Mouse (Mus musculus): ENCODE data around the gene AL732309.1.
A peak's percentile ranks its signal among the peaks of the same experiment; 100 is the strongest.
"Not testable (repeated sequence)": the region's sequence is repeated elsewhere in the genome, so short reads cannot be mapped to it uniquely, and the experiment has no call there.

Gene AL732309.1

DNA sequence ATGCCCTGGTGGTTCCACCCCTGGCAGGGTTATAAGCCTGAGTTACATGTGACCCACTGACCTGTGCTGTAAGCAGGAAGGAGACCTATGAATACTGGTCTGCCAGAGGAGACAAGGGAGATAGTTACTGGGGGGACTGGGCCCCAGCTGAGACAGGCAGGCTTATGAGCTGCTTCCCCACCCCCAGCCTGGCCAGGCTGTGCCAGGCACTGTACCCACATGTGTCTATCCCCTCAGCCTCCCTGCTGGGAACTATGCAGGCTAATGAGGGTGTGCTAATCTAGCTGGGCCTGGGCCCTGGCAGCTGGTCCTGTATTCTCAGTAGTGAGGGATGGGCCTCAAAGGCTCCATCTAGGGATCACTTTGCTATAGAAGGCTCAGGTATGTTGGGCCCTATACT, 20.6 kb upstream of the AL732309.1 start:
- peak; percentile 75 to 76 for DNase-seq

DNA sequence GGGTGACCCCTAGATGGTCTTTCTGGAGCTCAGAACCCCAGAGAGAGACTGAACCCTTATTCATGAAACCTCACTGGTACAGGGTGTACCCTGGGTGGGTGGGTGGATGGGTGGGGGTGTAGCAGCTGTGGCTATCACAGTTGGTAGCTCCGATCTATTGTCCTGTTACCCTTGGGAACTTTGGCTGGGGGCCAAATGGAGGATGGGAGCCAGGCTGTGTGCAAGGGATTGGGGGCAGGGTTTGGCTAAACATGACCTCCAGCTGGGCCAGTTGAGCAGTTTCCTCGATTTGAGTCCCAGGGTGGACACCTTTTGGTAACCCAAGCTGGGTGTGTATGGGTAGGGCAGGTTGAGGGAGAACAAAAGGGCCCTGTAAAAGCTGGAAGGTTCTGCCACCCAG, 20.1 kb upstream of the AL732309.1 start:
- DNase-seq, result peak; percentile 90 to 93

- DNase-seq, result peak; percentile 98 to 99
Observed at GRCm38 (mm10) chr2:25265897-25266656, 19.4 kb upstream of the AL732309.1 start.

GRCm38 (mm10) chr2:25264851-25265250, 18.2 kb upstream of the AL732309.1 start:
- peak; percentile 95 to 96 for DNase-seq

- peak in 1 of 2 experiments; percentile 46 for DNase-seq
Observed at GRCm38 (mm10) chr2:25264286-25264660, 17.6 kb upstream of the AL732309.1 start.

- DNase-seq, result peak; percentile 69 to 70
Observed at GRCm38 (mm10) chr2:25263623-25264285, 17.1 kb upstream of the AL732309.1 start.

DNA sequence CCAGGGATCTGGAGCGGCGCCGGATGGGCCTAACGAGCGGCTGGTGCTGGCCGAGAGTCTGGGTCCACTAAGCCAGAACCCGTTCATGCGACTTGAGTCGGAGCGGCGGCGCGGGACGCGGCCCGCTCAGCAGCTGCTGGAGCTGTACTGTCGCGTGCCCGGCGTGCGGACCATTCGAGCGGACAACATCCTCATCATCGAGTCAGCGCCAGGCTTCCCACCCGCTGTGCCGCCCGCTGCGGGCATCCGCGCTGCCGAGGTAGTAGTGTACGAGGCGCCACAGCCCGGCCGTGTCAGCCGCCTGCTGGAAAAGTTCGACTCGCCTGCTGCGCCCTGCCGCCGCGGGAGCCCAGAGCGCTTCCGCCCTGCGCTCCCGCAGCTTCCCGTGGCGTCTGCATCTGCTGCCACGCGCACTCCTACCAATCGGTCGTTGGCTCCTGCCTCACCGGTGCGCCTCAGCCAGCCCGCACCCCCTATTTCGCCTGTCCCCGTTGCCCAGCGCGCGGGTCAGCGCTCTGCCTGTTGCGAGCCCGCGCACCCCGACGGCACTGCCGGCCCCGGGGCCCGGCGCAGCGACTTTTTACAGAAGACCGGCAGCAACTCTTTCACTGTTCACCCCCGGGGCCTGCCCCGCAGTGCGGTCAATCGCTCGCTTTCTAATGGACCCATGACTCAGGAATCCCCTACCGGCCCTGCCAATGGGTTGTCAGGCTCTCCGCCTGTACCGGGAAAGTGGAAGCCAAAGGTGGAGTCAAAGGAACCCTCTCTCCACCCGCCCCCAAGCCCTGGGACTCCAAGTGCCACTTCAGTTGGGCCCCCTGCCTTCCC, 16.3 kb upstream of the AL732309.1 start:
- DNase-seq, result peak; percentile 88 to 90

- peak; percentile 98 for DNase-seq
Observed at GRCm38 (mm10) chr2:25262291-25262767, 15.7 kb upstream of the AL732309.1 start, which contains the start of gene Tprn. Tprn (plus strand) TSS chr2:25262618.

DNA sequence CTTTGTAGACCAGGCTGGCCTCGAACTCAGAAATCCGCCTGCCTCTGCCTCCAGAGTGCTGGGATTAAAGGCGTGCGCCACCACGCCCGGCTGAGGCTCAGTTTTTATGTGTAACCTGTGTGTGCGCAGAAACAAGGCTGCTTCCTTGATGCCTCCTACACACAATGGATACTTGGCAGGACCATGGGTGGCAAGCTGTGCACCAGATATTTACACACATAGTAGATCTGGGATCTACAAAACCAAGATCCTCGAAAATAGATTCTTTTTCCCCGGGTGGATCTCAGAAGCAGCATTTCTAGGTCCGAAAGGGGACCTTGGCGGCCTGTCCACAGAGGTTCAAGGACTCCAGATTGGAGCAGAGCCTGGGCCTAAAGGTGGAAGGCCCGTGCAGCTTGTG, 15.2 kb upstream of the AL732309.1 start:
- DNase-seq, result no peak

DNA sequence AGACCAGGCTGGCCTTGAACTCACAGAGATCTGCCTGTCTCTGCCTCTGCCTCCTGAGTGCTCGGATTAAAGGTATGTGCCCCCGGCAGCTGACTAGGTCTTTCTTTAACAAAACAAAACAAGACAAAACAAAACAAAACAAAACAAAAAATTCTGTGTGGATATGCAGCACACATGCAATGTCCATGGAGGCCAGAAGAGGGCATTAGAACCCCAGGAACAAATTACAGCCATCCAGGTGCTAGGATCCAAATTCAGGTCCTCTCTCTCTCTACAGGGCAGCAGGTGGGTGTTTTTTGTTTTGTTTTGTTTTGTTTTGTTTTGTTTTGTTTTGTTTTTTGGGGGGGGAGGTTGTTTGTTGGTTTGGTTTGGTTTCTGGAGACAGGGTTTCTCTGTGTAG, 12.2 kb upstream of the AL732309.1 start:
- peak in 1 of 2 experiments; percentile 51 for DNase-seq

DNA sequence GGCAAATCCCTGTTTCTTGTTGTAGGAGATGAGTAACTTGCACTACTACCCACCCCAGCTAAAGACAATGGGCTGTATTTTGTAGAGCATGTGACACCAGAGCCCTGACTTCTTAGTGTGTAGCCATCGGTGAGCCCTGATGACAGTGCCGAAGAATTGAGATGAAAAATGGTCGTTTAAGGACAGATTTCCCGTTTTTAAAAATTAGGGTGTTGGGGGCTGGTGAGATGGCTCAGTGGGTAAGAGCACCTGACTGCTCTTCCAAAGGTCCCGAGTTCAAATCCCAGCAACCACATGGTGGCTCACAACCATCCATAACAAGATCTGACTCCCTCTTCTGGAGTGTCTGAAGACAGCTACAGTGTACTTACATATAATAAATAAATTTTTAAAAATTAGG, 10.6 kb upstream of the AL732309.1 start:
- DNase-seq, result not testable (repeated sequence)

- DNase-seq, result peak; percentile 76 to 82
Observed at GRCm38 (mm10) chr2:25256443-25257109, 9.9 kb upstream of the AL732309.1 start.

DNA sequence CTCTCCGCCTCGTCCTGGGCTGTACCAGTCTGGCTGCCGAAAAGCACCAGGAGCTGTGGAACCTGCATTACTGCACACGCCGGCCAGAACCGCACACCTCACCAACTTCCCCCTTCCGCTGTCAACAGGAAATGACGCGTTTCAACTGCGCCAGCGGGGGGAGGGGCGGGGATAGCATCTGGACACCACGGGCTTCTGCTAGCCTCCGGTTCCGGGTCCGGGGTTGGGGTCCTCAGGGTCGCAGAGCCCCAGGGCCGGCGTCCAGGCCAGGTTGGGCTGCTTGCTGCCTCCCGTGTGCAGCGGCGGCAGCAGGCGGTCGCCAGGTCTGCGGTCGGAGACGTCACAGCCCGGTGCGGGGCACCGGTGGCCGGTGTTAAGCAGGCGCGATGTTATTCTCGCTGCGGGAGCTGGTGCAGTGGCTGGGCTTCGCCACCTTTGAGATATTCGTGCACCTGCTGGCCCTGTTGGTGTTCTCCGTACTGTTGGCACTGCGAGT, 8.7 kb upstream of the AL732309.1 start, which contains the start of gene Tmem203:
Gene Tmem203, plus strand, starts transcription at position 156 of the 496 bp plus-strand sequence.
- DNase-seq, result peak; percentile 91 to 94

- peak in 1 of 2 experiments; percentile 43 for DNase-seq
Observed at GRCm38 (mm10) chr2:25252331-25252730, 5.7 kb upstream of the AL732309.1 start.

GRCm38 (mm10) chr2:25244144-25244543, 2.5 kb downstream of the AL732309.1 start:
- no peak for DNase-seq

GRCm38 (mm10) chr2:25243342-25243741, 3.3 kb downstream of the AL732309.1 start:
- no peak for DNase-seq

- DNase-seq, result peak; percentile 61 to 63
Observed at GRCm38 (mm10) chr2:25242101-25242506, 4.6 kb downstream of the AL732309.1 start, which contains the start of the genes Rnf208 and Cysrt1. Rnf208 (plus strand) TSS chr2:25242255. Cysrt1 (minus strand) TSS chr2:25242452.

DNA sequence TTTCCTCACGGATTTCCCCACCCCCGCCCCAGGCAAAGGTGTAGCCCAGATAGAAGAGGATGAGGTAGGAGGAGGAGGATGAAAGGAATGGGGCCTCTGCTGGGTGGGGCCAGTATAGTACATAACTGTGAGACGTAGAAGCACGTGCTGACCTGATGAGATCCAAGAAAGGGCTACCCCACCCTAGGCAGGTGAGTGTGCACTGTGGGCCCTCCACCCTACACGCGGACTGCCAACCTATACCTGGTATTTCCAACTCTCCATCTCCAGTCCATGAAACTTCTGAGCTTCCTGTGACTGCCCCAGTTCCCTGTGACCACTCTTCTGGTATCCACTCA, 5.3 kb downstream of the AL732309.1 start:
- no peak for DNase-seq

DNA sequence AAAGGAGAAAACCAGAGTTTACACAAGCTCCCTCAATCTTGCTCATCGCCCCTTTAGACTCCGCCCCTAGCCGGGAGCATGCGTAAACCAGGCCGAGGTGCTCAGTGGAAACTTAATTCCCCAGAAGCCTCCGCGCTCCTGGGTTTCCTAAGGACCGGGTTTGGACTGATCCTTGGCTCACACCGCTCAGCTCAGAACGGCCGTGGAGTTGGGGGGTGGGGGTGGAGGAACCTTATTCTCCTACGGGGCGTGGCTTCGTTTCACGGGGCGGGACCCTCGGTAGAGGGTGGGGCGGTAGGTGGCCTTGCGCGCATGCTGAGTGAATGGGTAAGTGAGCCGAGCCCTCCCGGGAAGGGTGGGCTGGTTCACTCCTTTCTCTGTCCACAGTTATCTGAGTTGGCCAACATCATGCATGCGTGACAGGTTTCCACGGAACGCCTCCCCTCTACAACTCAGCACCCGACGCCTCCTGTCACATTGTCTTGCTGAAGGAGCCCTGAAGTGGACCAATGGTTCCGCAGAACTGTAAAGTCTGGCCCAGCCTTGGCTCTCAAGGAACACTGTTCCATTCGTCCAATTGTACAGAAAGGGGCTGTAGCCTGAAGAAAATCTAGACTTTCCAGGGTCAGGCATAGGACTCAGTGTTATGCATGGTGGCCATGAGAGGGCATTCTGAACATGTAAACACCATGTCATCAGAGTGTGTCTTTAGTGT, 5.8 kb downstream of the AL732309.1 start:
- peak; percentile 69 to 74 for DNase-seq

DNA sequence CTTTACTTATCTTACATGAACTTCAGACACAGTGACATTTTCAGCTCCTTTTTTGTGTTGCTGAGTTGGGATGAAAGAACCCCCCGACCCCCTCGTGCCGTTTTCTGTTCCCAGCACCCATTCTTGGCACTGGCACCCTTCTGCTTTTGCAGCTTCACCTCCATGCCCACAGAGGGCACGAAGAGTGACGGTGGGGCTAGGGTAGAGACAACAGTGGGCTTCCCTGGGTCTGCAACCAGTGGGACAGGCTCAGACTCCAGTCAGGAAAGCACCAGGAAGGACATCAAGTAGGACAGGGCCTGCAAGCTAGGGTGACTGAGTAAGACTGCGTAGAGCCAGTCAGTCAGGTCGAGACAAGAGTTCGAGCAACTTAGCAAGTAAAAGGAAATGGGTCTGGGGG, 6.4 kb downstream of the AL732309.1 start:
- no peak for DNase-seq

DNA sequence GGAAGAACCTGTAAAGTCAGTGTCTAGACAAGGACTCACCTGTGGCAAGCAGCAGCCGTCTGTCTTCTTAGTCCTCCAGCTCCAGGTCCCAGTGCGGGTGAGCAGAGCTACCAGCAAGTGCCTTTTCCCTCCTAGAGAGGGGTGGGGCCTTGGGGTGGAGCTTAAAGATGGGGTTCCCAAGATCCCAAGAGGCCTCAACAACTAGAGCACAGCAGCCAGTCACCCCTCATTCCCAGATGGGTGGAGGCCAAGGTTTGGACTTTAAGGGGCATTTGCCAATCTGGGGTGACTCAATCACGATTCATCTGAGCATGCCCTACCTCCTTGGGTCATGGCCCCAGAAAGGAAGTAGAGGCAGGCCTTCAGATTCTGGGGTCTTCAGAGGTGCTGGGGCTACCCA, 6.9 kb downstream of the AL732309.1 start:
- no peak for DNase-seq
